Mouse (Mus musculus) lung, postnatal 0 days (tissue): ENCODE measurements around the gene Cldn18.

Source experiments
- CTCF ChIP-seq: IDR thresholded peaks from 2 replicates; pipeline ENCODE4 v1.5.1; 2016; ENCODE audit warnings: antibody characterized with exemption, mild to moderate bottlenecking
- EP300 ChIP-seq: IDR thresholded peaks from 2 replicates; pipeline ENCODE4 v1.6.1; 2016; ENCODE audit warnings: antibody characterized with exemption, mild to moderate bottlenecking, control low read depth

- TF ChIP-seq CTCF = no peak
- TF ChIP-seq EP300 = no peak
Measured at GRCm38 (mm10) chr9:99685536-99686231, 31.4 kb downstream of the Cldn18 start.
